Mouse (Mus musculus): Measurements from ENCODE around the gene Tmem100.
A peak's percentile ranks its signal among the peaks of the same experiment; 100 is the strongest.

Gene Tmem100

DNA sequence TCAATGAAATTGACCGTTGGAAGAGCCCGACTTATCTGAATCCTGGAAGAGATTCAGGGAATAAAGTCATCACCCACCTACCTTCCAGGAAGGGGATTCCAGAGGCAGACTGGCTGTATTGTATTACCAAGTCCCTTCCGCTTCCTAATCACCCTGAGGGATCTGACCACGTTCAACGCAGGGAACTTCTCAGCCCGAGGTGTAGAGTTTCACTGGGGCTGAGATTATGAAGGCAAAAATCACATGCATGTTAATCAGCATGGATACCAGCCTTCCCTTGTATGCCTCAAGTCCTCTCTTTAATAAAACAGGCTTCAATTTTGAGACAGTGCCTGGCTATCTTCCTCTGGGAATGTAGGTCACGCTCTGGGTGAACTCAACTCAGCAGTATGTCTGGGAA, 14.9 kb upstream of the Tmem100 start:
- no peak for DNase-seq (ENCODE audit: low read depth, low spot score)

DNA sequence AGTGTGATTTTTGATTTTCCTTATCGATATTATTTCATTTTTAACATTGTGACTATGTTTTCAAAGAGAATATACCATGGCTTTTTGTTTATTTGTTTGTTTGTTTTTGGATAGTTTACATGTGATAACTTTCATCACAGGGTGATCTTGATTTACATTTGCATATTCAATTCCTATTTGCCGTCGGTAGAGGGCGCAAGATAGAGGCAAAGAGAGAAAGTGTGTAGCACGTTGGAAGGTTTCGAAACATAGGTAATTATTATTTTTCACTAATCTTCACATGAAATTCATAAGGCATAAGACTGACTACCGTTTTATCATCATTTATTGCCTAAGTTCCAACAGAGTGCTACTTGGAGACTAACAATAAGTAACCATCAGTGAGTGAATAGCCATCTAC, 11.0 kb upstream of the Tmem100 start:
- peak; percentile 53 for DNase-seq (ENCODE audit: low read depth, low spot score)

- no peak for DNase-seq (ENCODE audit: low read depth, low spot score)
Measured at GRCm38 (mm10) chr11:90025891-90026801, 4.0 kb upstream of the Tmem100 start.

DNA sequence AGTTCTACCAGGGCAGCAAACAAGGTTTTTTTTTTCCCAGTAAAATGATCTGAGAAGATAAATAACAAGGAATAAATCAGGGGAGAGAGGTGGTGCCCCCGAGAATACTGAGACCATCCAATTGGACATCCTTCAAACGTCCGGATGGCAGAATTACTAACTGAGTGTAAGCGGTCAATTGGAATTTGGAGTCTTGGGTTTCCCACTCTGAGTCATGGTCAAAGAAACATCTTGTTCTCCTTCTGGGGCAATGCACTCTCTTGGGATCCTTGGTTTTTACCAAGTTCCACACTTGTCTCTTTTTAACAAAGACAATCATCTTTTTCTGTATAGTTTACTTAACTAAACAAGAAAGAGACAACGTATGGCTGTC, 3.4 kb upstream of the Tmem100 start:
- no peak for DNase-seq (ENCODE audit: low read depth, low spot score)

GRCm38 (mm10) chr11:90027216-90027615, 2.9 kb upstream of the Tmem100 start:
- no peak for DNase-seq (ENCODE audit: low read depth, low spot score)

DNA sequence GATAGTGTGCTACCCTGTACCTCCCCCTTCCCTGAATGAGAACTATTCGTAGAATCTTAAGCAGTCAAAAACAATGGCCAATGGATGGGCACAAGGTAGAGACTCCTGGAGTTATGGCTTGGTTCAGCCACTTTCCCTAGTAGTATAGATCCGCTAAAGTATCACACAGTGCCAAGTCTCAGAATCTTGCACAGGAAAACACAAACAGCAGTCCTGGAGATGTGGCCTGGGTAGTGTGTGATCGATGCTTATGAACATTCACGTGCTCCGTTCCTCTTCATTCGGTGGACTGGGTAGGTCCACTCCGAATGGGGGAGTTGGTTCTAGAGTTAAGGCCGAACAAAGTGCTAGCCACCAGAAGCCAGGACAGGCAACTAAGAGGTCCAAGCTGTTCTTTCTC, 1.4 kb upstream of the Tmem100 start:
- DNase-seq (ENCODE audit: low read depth, low spot score): no peak

DNA sequence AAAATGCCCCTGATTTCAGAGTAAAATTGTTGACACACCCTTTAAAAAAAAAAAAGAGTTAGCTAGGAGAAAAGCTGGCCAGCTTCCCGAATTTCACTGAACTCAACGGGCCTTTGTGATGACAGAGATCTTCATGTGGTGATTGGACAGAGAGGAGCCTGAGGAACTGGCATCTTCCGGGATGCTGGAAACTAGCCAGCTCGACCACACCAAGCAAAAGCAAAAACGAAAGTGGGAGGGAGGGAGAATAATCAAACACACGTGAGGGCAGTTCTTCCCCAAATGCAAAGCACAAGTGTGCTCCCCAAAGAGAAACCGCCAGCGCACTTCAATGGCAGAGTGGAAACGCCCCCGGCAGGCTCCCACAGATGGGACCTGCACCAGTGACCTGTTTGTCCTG, 794 bp upstream of the Tmem100 start:
- DNase-seq (ENCODE audit: low read depth, low spot score): no peak

GRCm38 (mm10) chr11:90030557-90030956, 409 bp downstream of the Tmem100 start:
- peak; percentile 71 for DNase-seq (ENCODE audit: low read depth, low spot score)

DNA sequence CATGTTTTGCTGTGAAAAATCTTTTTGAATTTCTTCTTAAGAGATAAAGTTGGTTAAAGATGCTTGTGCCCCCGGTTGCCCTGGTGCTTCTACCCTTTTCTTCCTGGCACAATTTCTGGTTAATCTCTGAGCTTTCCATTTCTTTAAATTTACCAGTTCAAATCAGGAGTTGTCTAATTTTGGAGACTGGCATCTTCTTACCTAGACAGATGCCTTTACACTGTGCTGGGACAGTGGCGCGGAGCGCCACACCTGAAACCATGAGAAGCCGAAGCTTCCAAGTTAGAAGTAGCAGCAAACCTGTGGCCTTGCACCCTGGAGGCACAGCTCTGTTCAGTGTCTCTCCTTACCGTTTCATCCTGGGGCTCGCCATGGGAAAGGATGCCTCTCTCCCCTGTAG, 928 bp downstream of the Tmem100 start:
- no peak for DNase-seq (ENCODE audit: low read depth, low spot score)

DNA sequence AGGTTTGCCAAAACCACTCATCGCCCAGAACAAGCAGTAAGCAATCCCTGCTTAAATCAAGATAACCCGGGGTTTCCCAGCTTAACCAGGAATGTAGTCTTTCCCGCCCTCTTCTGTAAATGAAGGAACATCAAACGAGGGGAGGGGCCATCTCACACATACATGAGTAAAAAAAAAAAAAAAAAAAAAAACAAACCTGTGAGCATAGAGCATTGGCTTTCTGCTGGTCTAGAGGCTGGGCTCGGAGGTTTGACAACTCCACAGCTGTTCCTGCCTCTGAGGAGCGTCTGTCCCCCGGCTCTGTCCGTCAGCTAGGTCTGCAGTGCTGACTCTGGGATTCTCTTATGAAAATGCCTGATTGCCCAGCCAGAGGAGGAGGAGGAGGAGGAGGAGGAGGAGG, 2.7 kb downstream of the Tmem100 start:
- DNase-seq (ENCODE audit: low read depth, low spot score): no peak

DNA sequence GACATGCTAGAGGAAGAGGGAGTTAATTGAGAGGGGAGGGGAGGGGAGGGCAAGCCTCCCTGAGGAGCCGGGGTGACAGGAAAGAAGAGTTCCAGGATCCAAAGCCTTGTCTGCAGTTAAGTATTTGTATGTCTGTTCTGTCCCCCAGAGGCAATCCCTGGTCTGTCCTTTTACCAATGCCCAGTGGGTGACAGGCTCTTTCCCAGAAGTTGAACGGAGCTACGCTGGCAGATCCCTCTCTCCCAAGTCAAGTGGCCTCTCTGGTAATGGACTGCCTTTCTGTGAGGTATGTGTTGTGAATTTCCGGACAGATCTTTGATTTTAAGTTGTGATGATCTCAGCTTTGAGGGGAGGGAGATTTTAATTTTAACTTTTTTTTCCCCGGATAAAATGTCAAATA, 3.3 kb downstream of the Tmem100 start:
- no peak for DNase-seq (ENCODE audit: low read depth, low spot score)

- DNase-seq (ENCODE audit: low read depth, low spot score): no peak
Measured at GRCm38 (mm10) chr11:90034646-90035045, 4.5 kb downstream of the Tmem100 start.

DNA sequence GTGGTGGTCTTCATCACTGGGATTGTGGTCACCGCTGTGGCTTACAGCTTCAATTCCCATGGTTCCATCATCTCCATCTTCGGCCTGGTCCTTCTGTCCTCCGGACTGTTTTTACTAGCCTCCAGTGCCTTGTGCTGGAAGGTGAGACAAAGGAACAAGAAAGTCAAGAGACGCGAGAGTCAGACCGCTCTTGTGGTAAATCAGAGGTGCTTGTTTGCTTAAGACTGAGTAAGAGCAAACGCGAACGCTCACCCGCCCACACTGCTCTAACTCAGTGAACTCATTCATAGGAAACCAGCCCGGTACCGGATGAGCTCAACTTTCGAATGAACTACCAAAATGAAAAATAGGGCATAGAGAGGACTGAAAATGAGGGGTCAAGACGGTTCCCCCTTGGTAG, 5.4 kb downstream of the Tmem100 start:
- DNase-seq (ENCODE audit: low read depth, low spot score): no peak

GRCm38 (mm10) chr11:90036416-90036815, 6.3 kb downstream of the Tmem100 start:
- DNase-seq (ENCODE audit: low read depth, low spot score): peak; percentile 19

DNA sequence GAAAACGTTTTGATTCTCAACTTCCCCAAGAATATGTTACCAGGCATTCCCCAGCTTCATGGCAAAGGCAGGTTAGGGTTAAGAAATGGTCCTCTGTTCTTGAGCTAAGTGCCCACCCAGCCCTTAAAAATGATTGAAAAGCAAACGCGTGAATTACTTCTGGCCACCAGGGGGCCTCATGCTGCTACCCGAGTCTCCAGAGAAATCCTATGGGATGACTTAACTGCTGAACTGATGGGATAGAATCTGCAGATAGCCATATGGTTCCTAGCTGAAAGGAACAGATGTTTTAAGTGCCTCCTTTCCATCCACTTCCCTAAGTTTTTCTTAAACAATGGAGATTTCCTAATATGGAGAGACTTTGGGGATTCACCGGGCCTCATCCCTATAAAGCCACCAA, 7.9 kb downstream of the Tmem100 start:
- peak; percentile 26 for DNase-seq (ENCODE audit: low read depth, low spot score)

- no peak for DNase-seq (ENCODE audit: low read depth, low spot score)
Measured at GRCm38 (mm10) chr11:90044459-90044858, 14.3 kb downstream of the Tmem100 start.

- DNase-seq (ENCODE audit: low read depth, low spot score): no peak
Measured at GRCm38 (mm10) chr11:90046211-90046610, 16.1 kb downstream of the Tmem100 start.

GRCm38 (mm10) chr11:90047271-90047670, 17.1 kb downstream of the Tmem100 start:
- DNase-seq (ENCODE audit: low read depth, low spot score): no peak

DNA sequence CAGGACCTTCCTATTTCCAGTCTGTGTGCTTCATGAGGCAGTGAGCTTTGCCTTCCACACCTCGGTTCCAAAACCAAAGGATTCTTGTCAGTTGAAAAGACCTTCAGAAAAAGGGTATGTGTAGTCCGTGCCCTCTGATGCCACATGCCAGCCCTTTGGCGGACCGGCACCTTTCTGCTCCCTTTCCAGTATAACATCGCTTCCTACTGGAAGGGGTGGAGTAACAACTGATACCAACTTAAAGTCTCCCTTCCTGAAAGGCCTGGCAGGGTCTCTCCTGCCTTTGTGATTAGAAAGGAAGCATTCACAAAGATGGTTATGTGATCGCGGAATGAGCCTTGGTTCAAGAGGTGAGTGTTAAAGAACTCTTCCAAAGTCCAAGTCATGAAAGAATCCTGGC, 19.9 kb downstream of the Tmem100 start:
- no peak for DNase-seq (ENCODE audit: low read depth, low spot score)

- no peak for DNase-seq (ENCODE audit: low read depth, low spot score)
Measured at GRCm38 (mm10) chr11:90052785-90053184, 22.6 kb downstream of the Tmem100 start.

DNA sequence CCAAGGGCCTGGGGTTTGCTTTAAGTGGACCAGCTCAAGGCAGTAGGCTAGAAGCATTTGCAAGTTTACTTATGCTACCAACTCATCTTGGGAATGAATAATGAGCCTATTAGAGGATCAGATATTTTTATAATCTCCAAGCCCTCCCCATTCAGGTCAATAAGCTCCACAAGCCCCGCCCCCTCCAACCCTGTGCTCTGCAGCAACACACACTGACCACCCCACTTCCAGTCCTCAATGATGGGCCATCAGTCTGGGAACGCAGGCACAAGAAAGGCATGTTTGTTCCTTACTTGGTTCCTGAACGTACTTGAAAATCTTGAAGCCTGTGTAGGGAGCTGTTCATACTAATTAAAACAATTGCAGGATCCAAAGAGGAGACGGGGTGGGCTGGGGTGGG, 23.7 kb downstream of the Tmem100 start:
- DNase-seq (ENCODE audit: low read depth, low spot score): no peak

GRCm38 (mm10) chr11:90054401-90054800, 24.3 kb downstream of the Tmem100 start:
- no peak for DNase-seq (ENCODE audit: low read depth, low spot score)

DNA sequence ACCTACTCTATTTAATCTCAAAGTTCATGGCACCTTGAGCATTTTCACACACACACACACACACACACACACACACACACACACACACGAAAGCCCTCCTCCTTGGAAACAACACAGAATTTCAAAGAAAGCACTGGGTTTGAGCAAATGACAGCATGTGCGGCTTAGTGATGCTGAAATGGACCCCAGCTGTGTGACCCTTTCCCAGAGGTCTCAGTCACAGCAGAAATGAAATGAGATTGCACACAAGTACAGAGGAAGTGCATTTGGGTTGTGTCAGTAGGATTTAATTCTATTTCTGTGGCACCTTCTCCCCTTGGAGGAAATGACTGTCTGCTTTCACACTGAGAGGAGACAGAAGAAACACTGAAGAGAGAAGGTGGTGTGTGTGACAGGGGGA, 26.9 kb downstream of the Tmem100 start:
- DNase-seq (ENCODE audit: low read depth, low spot score): no peak

DNA sequence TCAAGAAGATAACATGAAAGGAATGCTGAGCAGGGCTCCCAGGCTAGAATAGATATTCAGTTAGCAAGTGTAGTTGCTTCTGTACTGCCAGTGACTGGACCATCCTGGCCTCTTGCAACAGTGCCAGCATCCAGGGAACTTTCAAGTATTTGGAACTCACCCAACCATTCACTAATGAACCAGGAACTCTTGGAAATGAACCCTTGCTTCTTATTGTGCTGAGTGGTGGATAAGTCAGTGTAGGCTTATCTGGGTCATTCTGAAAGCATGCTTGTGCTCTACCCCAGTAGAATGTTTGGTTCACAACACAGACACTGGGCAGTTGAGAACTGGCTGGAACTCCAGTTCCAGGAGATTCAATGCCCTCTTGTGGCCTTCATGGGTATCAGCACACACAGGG, 29.1 kb downstream of the Tmem100 start:
- DNase-seq (ENCODE audit: low read depth, low spot score): no peak

Data from A20 (cell line).